Mouse (Mus musculus) MEL (cell line): ENCODE measurements at regions not wholly inside any gene's neighbourhood (a gene's known extent, or its start where the extent isn't known, plus 50 kb on each side); places are given as distances from the start of the nearest gene placed in this dataset.

Source experiments
- DNase-seq: peaks from one replicate; pipeline ENCODE4 v3.0.0; 2011; ENCODE audit warnings: low read depth, low spot score
- H3K27ac ChIP-seq: 2 replicates; pipeline ENCODE4 v1.5.1; 2012; ENCODE audit warnings: low read depth, mild to moderate bottlenecking, control low read depth, low read length, moderate library complexity; ENCODE audit not compliant: control insufficient read depth
- H3K27me3 ChIP-seq, 2 experiments: fragments of 150-350 bp in 1 of 2; sonication (generic) in 1 of 2; 2 replicates each; pipeline ENCODE4 v1.6.1; 2012; ENCODE audit warnings: low read length in 2 of 2, mild to moderate bottlenecking in 2 of 2, improper control_type of control experiment in 1 of 2, moderate library complexity in 1 of 2; ENCODE audit not compliant: insufficient read depth in 2 of 2, control insufficient read depth in 1 of 2
- H3K36me3 ChIP-seq, 2 experiments: 2 replicates each; pipeline ENCODE4 v1.6.1; 2012 to 2014; ENCODE audit warnings: low read length in 2 of 2, improper control_type of control experiment in 1 of 2, inconsistent platforms in 1 of 2, mild to moderate bottlenecking in 1 of 2; ENCODE audit not compliant: insufficient read depth in 2 of 2, control insufficient read depth in 1 of 2
- H3K4me1 ChIP-seq, 2 experiments: fragments of 150-350 bp in 1 of 2; sonication (generic) in 1 of 2; 2 replicates each; pipeline ENCODE4 v1.6.1; 2012; ENCODE audit warnings: low read length in 2 of 2, improper control_type of control experiment in 1 of 2, mild to moderate bottlenecking in 1 of 2; ENCODE audit not compliant: insufficient read depth in 2 of 2, control insufficient read depth in 1 of 2
- H3K4me3 ChIP-seq, 2 experiments: fragments of 150-350 bp in 1 of 2; sonication (generic) in 1 of 2; 2 replicates each; pipeline ENCODE4 v1.5.1; 2012; ENCODE audit warnings: low read depth in 2 of 2, low read length in 2 of 2, mild to moderate bottlenecking in 2 of 2, moderate library complexity in 2 of 2, control low read depth in 1 of 2, improper control_type of control experiment in 1 of 2; ENCODE audit not compliant: control insufficient read depth in 1 of 2, insufficient read depth in 1 of 2
- H3K79me2 ChIP-seq: 2 replicates; pipeline ENCODE4 v1.6.1; 2012; ENCODE audit warnings: mild to moderate bottlenecking, low read length, moderate library complexity; ENCODE audit not compliant: control insufficient read depth, poor library complexity, insufficient read depth
- H3K9ac ChIP-seq: 2 replicates; pipeline ENCODE4 v1.6.1; 2012; ENCODE audit warnings: low read depth, mild to moderate bottlenecking, control low read depth, low read length, moderate library complexity; ENCODE audit not compliant: control insufficient read depth, poor library complexity, severe bottlenecking
- H3K9me3 ChIP-seq: fragments of 150-350 bp; sonication (generic); replicated peaks from 2 replicates; pipeline ENCODE4 v1.6.1; 2012; ENCODE audit warnings: mild to moderate bottlenecking, low read length, improper control_type of control experiment, moderate library complexity; ENCODE audit not compliant: insufficient read depth
- E2F4 ChIP-seq: IDR thresholded peaks from 2 replicates; pipeline ENCODE4 v1.6.1; 2011; ENCODE audit warnings: low read depth, low read length, improper control_type of control experiment, borderline replicate concordance
- ELF1 ChIP-seq: IDR thresholded peaks from 2 replicates; pipeline ENCODE4 v1.6.1; 2014; ENCODE audit warnings: low read depth, mild to moderate bottlenecking, inconsistent platforms, low read length, improper control_type of control experiment, moderate library complexity
- GABPA ChIP-seq: IDR thresholded peaks from 2 replicates; pipeline ENCODE4 v1.6.1; 2012; ENCODE audit warnings: low read depth, mild to moderate bottlenecking, inconsistent platforms, low read length, improper control_type of control experiment, moderate library complexity
- JUND ChIP-seq: IDR thresholded peaks from 2 replicates; pipeline ENCODE4 v1.6.1; 2011; ENCODE audit warnings: low read depth, mild to moderate bottlenecking, improper control_type of control experiment, low read length
- MAFK ChIP-seq: IDR thresholded peaks from 2 replicates; pipeline ENCODE4 v1.6.1; 2011; ENCODE audit warnings: low read depth, mild to moderate bottlenecking, low read length, improper control_type of control experiment, borderline replicate concordance
- MAX ChIP-seq: IDR thresholded peaks from 2 replicates; pipeline ENCODE4 v1.6.1; 2011; ENCODE audit warnings: low read length, improper control_type of control experiment
- MXI1 ChIP-seq: IDR thresholded peaks from 2 replicates; pipeline ENCODE4 v1.6.1; 2011; ENCODE audit warnings: mild to moderate bottlenecking, low read depth, low read length, improper control_type of control experiment
- MYB ChIP-seq: IDR thresholded peaks from 2 replicates; pipeline ENCODE4 v1.6.1; 2011; ENCODE audit warnings: mild to moderate bottlenecking, low read depth, low read length, improper control_type of control experiment
- MYC ChIP-seq: IDR thresholded peaks from 2 replicates; pipeline ENCODE4 v1.6.1; 2011; ENCODE audit warnings: low read depth, mild to moderate bottlenecking, low read length, improper control_type of control experiment, moderate library complexity
- NELFE ChIP-seq: IDR thresholded peaks from 2 replicates; pipeline ENCODE4 v1.6.1; 2011; ENCODE audit warnings: low read depth, low read length, improper control_type of control experiment
- NRF1 ChIP-seq: IDR thresholded peaks from 2 replicates; pipeline ENCODE4 v1.6.1; 2014; ENCODE audit warnings: low read depth, mild to moderate bottlenecking, inconsistent platforms, low read length, improper control_type of control experiment, moderate library complexity; ENCODE audit not compliant: poor library complexity, insufficient read depth, severe bottlenecking
- POLR2A ChIP-seq, 2 experiments: IDR thresholded peaks; 2 replicates each; pipeline ENCODE4 v1.6.1; 2011 to 2012; ENCODE audit warnings: low read length in 2 of 2, mild to moderate bottlenecking in 2 of 2, control low read depth in 1 of 2, improper control_type of control experiment in 1 of 2, low read depth in 1 of 2, moderate library complexity in 1 of 2; ENCODE audit not compliant: control insufficient read depth in 1 of 2, insufficient read depth in 1 of 2, poor library complexity in 1 of 2
- POLR2AphosphoS2 ChIP-seq: IDR thresholded peaks from 2 replicates; pipeline ENCODE4 v1.6.1; 2011; ENCODE audit warnings: low read length, improper control_type of control experiment
- SIN3A ChIP-seq: IDR thresholded peaks from 2 replicates; pipeline ENCODE4 v1.6.1; 2012; ENCODE audit warnings: low read length, improper control_type of control experiment, inconsistent platforms
- SMC3 ChIP-seq: IDR thresholded peaks from 2 replicates; pipeline ENCODE4 v1.6.1; 2011; ENCODE audit warnings: low read depth, low read length, improper control_type of control experiment
- TAL1 ChIP-seq: IDR thresholded peaks from 2 replicates; pipeline ENCODE4 v1.6.1; 2012; ENCODE audit warnings: mild to moderate bottlenecking, inconsistent platforms, low read length, moderate library complexity, mixed read lengths
- TBP ChIP-seq: IDR thresholded peaks from 2 replicates; pipeline ENCODE4 v1.8.0; 2011; ENCODE audit warnings: low read depth, low read length, improper control_type of control experiment
- TCF12 ChIP-seq: IDR thresholded peaks from 2 replicates; pipeline ENCODE4 v1.6.1; 2014; ENCODE audit warnings: low read depth, mild to moderate bottlenecking, inconsistent platforms, low read length, improper control_type of control experiment, moderate library complexity
- UBTF ChIP-seq: IDR thresholded peaks from 2 replicates; pipeline ENCODE4 v1.6.1; 2012; ENCODE audit warnings: low read depth, mild to moderate bottlenecking, inconsistent platforms, low read length, improper control_type of control experiment, moderate library complexity, borderline replicate concordance; ENCODE audit not compliant: insufficient read depth
- USF1 ChIP-seq: IDR thresholded peaks from 2 replicates; pipeline ENCODE4 v1.6.1; 2014; ENCODE audit warnings: low read depth, mild to moderate bottlenecking, inconsistent platforms, low read length, improper control_type of control experiment, moderate library complexity
- USF2 ChIP-seq, 2 experiments: IDR thresholded peaks; 2 replicates each; pipeline ENCODE4 v1.6.1; 2011 to 2012; ENCODE audit warnings: improper control_type of control experiment in 2 of 2, low read length in 2 of 2, borderline replicate concordance in 1 of 2, inconsistent platforms in 1 of 2, low read depth in 1 of 2, mild to moderate bottlenecking in 1 of 2; ENCODE audit not compliant: insufficient read depth in 1 of 2
- ZC3H11A ChIP-seq: IDR thresholded peaks from 2 replicates; pipeline ENCODE4 v1.6.1; 2012; ENCODE audit warnings: low read depth, mild to moderate bottlenecking, inconsistent platforms, low read length, improper control_type of control experiment
- ZKSCAN1 ChIP-seq: IDR thresholded peaks from 2 replicates; pipeline ENCODE4 v1.6.1; 2012; ENCODE audit warnings: low read depth, mild to moderate bottlenecking, inconsistent platforms, low read length, improper control_type of control experiment, moderate library complexity
- ZMIZ1 ChIP-seq: IDR thresholded peaks from 2 replicates; pipeline ENCODE4 v1.6.1; 2012; ENCODE audit warnings: low read depth, mild to moderate bottlenecking, inconsistent platforms, low read length, improper control_type of control experiment, moderate library complexity
- ZNF384 ChIP-seq: IDR thresholded peaks from 2 replicates; pipeline ENCODE4 v1.6.1; 2012; ENCODE audit warnings: low read depth, mild to moderate bottlenecking, inconsistent platforms, low read length, improper control_type of control experiment

DNA sequence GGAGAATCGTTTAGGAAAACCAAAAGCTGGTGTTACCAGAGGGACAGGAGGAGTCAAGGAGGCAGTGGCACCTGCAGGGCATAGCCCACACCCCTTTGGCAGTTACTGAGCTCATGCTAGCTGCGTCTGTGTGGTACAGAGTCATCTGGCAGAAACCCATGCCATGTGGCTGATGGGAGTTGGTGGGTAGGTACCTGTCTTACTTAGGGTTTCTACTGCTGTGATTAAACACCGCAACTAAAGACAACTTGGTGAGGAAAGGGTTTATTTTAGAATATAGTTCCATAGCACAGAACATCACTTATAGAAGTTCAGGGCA is 79.9 kb downstream of the Fam43a start:
- DNase-seq: no peak
- Histone ChIP-seq H3K36me3 (no peaks in the 10 kb centered on the region), H3K4me1 (no peaks in the 10 kb centered on the region), H3K9me3 (no peaks in the 10 kb centered on the region), H3K79me2 (no peaks in the 10 kb centered on the region), H3K27ac (no peak overlapping the region), H3K27me3 (peaks cover 0 to 6% of the 10 kb centered on the region in 2 experiments; a peak in 2 of 4 replicates), H3K4me3 (no peak overlapping the region), H3K9ac (no peak overlapping the region)
- TF ChIP-seq E2F4 (no peak), USF2 (IDR thresholded peaks at IDR 0.05; ENCODE audit: borderline replicate concordance in 1 of 2, insufficient read depth in 1 of 2, low read depth in 1 of 2, low read length in 2 of 2) (no peak), NELFE (no peak), SIN3A (no peak), MYB (no peak), GABPA (no peak), NRF1 (no peak), MXI1 (no peak), MAFK (no peak), ELF1 (no peak), TBP (no peak), MYC (no peak), ZKSCAN1 (no peak), SMC3 (no peak), JUND (no peak)

GRCm38 (mm10) chr16:30681421-30681820 is 81.9 kb downstream of the Fam43a start:
- TF ChIP-seq TCF12 (no peak), MXI1 (no peak), POLR2A (IDR thresholded peaks at IDR 0.05; ENCODE audit: control insufficient read depth in 1 of 2, insufficient read depth in 1 of 2, low read depth in 1 of 2, low read length in 2 of 2, poor library complexity in 1 of 2) (no peak), MAX (no peak), POLR2AphosphoS2 (no peak), ZNF384 (no peak), USF1 (no peak), UBTF (no peak), MAFK (no peak), SIN3A (no peak), ZMIZ1 (no peak), ZC3H11A (no peak), NELFE (no peak), TAL1 (no peak), MYB (no peak)
- H3K79me2 ChIP-seq: no peaks in the 10 kb centered on the region
- no peaks in the 10 kb centered on the region for H3K36me3 ChIP-seq
- no peaks in the 10 kb centered on the region for H3K4me1 ChIP-seq
- H3K27me3 ChIP-seq: peaks cover 0 to 6% of the 10 kb centered on the region in 2 experiments; a peak in 2 of 4 replicates
- H3K9ac ChIP-seq: no peak overlapping the region
- DNase-seq: no peak
- H3K9me3 ChIP-seq: no peaks in the 10 kb centered on the region
- H3K4me3 ChIP-seq: no peak overlapping the region
- H3K27ac ChIP-seq: no peak overlapping the region
